Mouse (Mus musculus): Measurements from ENCODE around the gene Gm13287. TPM values are rescaled to one million over a fixed set of nuclear protein-coding genes. Genes with fewer than 3 reads are reported as not detected.
"Not testable (repeated sequence)": the region's sequence is repeated elsewhere in the genome, so short reads cannot be mapped to it uniquely, and the experiment has no call there.

The Gm13287 gene
- polyA plus RNA-seq, 1 experiment from 2014 or later: not detected

DNA sequence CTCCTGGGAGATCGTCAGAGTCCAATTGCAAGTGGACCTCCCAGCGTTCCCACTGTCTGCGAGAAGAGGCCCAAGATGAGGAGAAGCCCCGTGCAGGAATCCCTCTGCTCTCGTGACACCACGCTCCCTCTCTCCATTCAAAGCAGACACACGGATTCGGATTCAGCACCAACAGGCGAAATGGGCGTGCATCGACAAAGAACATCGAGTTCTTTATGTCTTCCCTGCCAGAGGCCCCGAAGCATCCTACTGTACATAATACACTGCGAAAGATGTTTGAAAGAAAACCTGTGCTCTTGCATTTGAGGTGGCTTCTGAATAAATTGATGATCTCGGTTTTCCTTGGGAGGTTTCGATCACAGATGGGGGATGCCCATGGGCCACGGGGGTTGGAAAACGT is 22.7 kb upstream of the Gm13287 start:
- DNase-seq (ENCODE audit: low spot score): not testable (repeated sequence)

DNA sequence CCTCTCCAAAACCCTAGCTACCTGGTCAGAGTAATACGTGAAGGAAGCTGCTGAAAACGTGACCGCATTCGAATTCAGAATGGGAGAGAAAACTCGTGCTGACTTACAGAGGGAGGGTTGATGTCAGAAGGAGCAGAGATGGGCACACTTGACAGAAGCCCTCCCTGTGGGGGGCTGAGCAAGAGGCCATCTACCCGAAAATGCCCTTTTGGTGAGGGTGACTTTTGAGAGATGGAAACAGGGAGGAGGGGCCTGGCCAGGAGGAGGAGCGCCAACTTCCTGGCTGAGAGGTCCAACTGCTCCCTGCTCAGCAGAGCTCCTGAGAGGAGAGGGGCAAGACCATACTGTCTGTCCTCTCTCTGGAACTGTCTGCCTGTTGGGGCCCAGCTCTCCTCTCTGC is 21.2 kb upstream of the Gm13287 start, which contains the start of gene Ifnz:
TSS of gene Ifnz (plus strand) at position 301 of the 400 bp plus-strand sequence.
- H3K27me3 ChIP-seq (ENCODE audit: insufficient read depth, poor library complexity, severe bottlenecking); H3K36me3 ChIP-seq; H3K4me1 ChIP-seq; H3K4me3 ChIP-seq; H3K9me3 ChIP-seq; DNase-seq (ENCODE audit: low spot score); H3K27ac ChIP-seq: not testable (repeated sequence)
- 19% methylated on average over 4 of the region's 7 CpGs for whole genome bisulfite sequencing

More for the DNA sequence above, 22.7 kb upstream of the Gm13287 start:
- not testable (repeated sequence) for H3K27ac ChIP-seq; H3K4me3 ChIP-seq; H3K36me3 ChIP-seq; H3K4me1 ChIP-seq; H3K27me3 ChIP-seq (ENCODE audit: insufficient read depth, poor library complexity, severe bottlenecking); H3K9me3 ChIP-seq
- WGBS: 39% methylated on average over 16 of the region's 18 CpGs

GRCm38 (mm10) chr4:88782335-88782734 is 20.7 kb upstream of the Gm13287 start:
- H3K27ac ChIP-seq; H3K9me3 ChIP-seq; H3K27me3 ChIP-seq (ENCODE audit: insufficient read depth, poor library complexity, severe bottlenecking); H3K36me3 ChIP-seq; DNase-seq (ENCODE audit: low spot score); H3K4me1 ChIP-seq; H3K4me3 ChIP-seq: not testable (repeated sequence)
- WGBS: 2% methylated on average over 17 of the region's 31 CpGs

GRCm38 (mm10) chr4:88785409-88785808 is 17.6 kb upstream of the Gm13287 start, which contains the start of gene Gm13276:
Gene Gm13276, plus strand, starts transcription at chr4:88785709.
- H3K4me3 ChIP-seq; H3K9me3 ChIP-seq; H3K27ac ChIP-seq; H3K4me1 ChIP-seq; DNase-seq (ENCODE audit: low spot score); H3K36me3 ChIP-seq; H3K27me3 ChIP-seq (ENCODE audit: insufficient read depth, poor library complexity, severe bottlenecking): not testable (repeated sequence)
- WGBS: no CpG with 5 or more reads among the region's 27 CpGs

DNA sequence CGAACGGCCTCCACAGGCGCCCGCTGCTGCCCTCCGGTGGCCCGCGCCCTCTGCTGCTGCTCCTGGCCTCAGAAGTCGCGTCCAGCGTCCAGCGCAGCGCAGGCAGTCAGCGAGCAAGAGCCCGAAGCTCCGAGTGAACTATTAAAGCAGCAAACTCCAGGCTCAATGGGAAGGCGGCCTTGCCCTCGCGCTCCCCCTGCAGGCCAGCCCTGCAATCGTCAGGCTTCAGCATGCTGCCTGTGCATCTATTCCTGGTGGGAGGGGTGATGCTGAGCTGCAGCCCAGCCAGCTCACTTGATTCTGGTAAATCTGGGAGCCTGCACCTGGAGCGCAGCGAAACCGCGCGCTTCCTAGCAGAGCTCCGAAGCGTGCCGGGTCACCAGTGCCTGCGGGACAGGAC is 14.7 kb upstream of the Gm13287 start, which contains the start of gene Gm13277:
TSS of gene Gm13277 (plus strand) at position 231 of the 400 bp plus-strand sequence.
- not testable (repeated sequence) for H3K27ac ChIP-seq; H3K36me3 ChIP-seq; H3K4me3 ChIP-seq; H3K27me3 ChIP-seq (ENCODE audit: insufficient read depth, poor library complexity, severe bottlenecking); DNase-seq (ENCODE audit: low spot score); H3K9me3 ChIP-seq; H3K4me1 ChIP-seq
- 0% methylated on average over 3 of the region's 28 CpGs for WGBS

- not testable (repeated sequence) for H3K4me3 ChIP-seq; H3K27me3 ChIP-seq (ENCODE audit: insufficient read depth, poor library complexity, severe bottlenecking); DNase-seq (ENCODE audit: low spot score); H3K27ac ChIP-seq; H3K9me3 ChIP-seq; H3K36me3 ChIP-seq; H3K4me1 ChIP-seq
- no CpG with 5 or more reads among the region's 28 CpGs for WGBS
These were observed 11.8 kb upstream of the Gm13287 start, which contains the start of gene Gm13278 for GRCm38 (mm10) chr4:88791250-88791649. Gene Gm13278, plus strand, starts transcription at chr4:88791550.

DNA sequence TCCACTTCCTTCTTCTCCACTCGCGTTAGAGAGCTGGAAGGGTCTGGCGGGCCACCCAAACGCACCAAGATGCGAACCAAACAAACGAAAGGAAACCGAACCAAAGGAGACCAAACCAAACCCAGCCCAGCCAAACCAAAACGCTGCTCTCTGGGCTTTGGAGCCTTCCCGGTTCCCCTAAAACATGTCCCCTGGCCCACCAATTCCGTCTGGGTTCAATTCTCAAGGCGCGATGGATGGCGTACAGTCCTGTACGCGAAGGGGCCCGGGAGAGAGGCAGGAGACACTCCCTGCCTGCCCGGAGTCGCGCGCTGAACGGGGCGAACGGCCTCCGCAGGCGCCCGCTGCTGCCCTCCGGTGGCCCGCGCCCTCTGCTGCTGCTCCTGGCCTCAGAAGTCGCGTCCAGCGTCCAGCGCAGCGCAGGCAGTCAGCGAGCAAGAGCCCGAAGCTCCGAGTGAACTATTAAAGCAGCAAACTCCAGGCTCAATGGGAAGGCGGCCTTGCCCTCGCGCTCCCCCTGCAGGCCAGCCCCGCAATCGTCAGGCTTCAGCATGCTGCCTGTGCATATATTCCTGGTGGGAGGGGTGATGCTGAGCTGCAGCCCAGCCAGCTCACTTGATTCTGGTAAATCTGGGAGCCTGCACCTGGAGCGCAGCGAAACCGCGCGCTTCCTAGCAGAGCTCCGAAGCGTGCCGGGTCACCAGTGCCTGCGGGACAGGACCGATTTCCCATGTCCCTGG is 8.9 kb upstream of the Gm13287 start, which contains the start of gene Gm13275:
TSS of gene Gm13275 (plus strand) at position 552 of the 740 bp plus-strand sequence.
- not testable (repeated sequence) for H3K4me3 ChIP-seq; H3K9me3 ChIP-seq; H3K4me1 ChIP-seq; H3K36me3 ChIP-seq; DNase-seq (ENCODE audit: low spot score); H3K27ac ChIP-seq; H3K27me3 ChIP-seq (ENCODE audit: insufficient read depth, poor library complexity, severe bottlenecking)
- under 1% methylated on average over 19 of the region's 52 CpGs for WGBS

GRCm38 (mm10) chr4:88797097-88797496 is 6.0 kb upstream of the Gm13287 start, which contains the start of gene Gm13279:
Gene Gm13279, plus strand, starts transcription at chr4:88797397.
- H3K4me3 ChIP-seq; DNase-seq (ENCODE audit: low spot score); H3K27ac ChIP-seq; H3K36me3 ChIP-seq; H3K9me3 ChIP-seq; H3K4me1 ChIP-seq; H3K27me3 ChIP-seq (ENCODE audit: insufficient read depth, poor library complexity, severe bottlenecking): not testable (repeated sequence)
- WGBS: no CpG with 5 or more reads among the region's 28 CpGs

GRCm38 (mm10) chr4:88799365-88799764 is 3.7 kb upstream of the Gm13287 start, which contains the start of gene Gm13285:
Gene Gm13285, plus strand, starts transcription at chr4:88799665.
- not testable (repeated sequence) for H3K4me3 ChIP-seq; H3K36me3 ChIP-seq; H3K27ac ChIP-seq; H3K9me3 ChIP-seq; H3K4me1 ChIP-seq; DNase-seq (ENCODE audit: low spot score); H3K27me3 ChIP-seq (ENCODE audit: insufficient read depth, poor library complexity, severe bottlenecking)
- 16% methylated on average over 6 of the region's 7 CpGs for WGBS

DNA sequence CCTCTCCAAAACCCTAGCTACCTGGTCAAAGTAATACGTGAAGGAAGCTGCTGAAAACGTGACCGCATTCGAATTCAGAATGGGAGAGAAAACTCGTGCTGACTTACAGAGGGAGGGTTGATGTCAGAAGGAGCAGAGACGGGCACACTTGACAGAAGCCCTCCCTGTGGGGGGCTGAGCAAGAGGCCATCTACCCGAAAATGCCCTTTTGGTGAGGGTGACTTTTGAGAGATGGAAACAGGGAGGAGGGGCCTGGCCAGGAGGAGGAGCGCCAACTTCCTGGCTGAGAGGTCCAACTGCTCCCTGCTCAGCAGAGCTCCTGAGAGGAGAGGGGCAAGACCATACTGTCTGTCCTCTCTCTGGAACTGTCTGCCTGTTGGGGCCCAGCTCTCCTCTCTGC is 2.2 kb downstream of the Gm13287 start, which contains the start of gene Gm13288:
TSS of gene Gm13288 (plus strand) at position 301 of the 400 bp plus-strand sequence.
- no CpG with 5 or more reads among the region's 8 CpGs for WGBS
- H3K4me1 ChIP-seq; H3K36me3 ChIP-seq; H3K27me3 ChIP-seq (ENCODE audit: insufficient read depth, poor library complexity, severe bottlenecking); DNase-seq (ENCODE audit: low spot score); H3K27ac ChIP-seq; H3K9me3 ChIP-seq: not testable (repeated sequence)
- peak within 1 kb of the TSS; percentile 33; the same call in 1 of the 2 replicates for H3K4me3 ChIP-seq

- H3K4me3 ChIP-seq: peak overlapping the region; percentile 33; the same call in 1 of the 2 replicates
- WGBS: 0% methylated on average over 17 of the region's 34 CpGs
- H3K4me1 ChIP-seq: not testable (repeated sequence)
These were observed 2.7 kb downstream of the Gm13287 start for GRCm38 (mm10) chr4:88805761-88806160.

GRCm38 (mm10) chr4:88815928-88816327 is 12.9 kb downstream of the Gm13287 start, which contains the start of gene Ifna7:
Gene Ifna7, plus strand, starts transcription at chr4:88816228.
- Histone ChIP-seq H3K36me3 (no peaks in the 10 kb centered on the region), H3K4me3 (no peak within 1 kb of the TSS), H3K27me3 (ENCODE audit: insufficient read depth, poor library complexity, severe bottlenecking) (no peaks in the 10 kb centered on the region), H3K9me3 (no peaks in the 10 kb centered on the region), H3K27ac (no peak within 1 kb of the TSS), H3K4me1 (no peaks in the 10 kb centered on the region)
- no peak for DNase-seq (ENCODE audit: low spot score)
- 58% methylated on average over 3 of the region's 3 CpGs for WGBS

More at GRCm38 (mm10) chr4:88805761-88806160, 2.7 kb downstream of the Gm13287 start:
- H3K27me3 ChIP-seq (ENCODE audit: insufficient read depth, poor library complexity, severe bottlenecking); H3K9me3 ChIP-seq; DNase-seq (ENCODE audit: low spot score); H3K36me3 ChIP-seq; H3K27ac ChIP-seq: not testable (repeated sequence)

DNA sequence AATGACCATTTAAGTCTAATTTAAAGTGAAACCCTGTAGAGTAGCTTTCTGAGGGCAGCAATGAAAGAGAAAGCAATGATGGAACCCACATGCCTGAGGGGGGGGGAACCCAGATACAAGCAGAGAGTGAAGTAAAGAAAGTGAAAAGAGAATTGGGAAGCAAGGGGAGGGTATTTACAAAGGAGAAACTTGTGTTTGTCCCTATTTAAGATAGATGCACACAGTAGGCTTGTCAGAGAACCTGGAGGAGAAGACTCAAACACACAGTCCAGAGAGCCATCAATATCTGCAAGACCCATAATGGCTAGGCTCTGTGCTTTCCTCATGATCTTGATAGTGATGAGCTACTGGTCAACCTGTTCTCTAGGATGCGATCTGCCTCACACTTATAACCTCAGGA is 16.6 kb downstream of the Gm13287 start, which contains the start of gene Ifna11:
TSS of gene Ifna11 (plus strand) at position 301 of the 400 bp plus-strand sequence.
- 64% methylated on average over 1 of the region's 1 CpGs for WGBS
- Histone ChIP-seq H3K27ac (no peak within 1 kb of the TSS), H3K27me3 (ENCODE audit: insufficient read depth, poor library complexity, severe bottlenecking) (no peaks in the 10 kb centered on the region), H3K36me3 (no peaks in the 10 kb centered on the region), H3K9me3 (no peaks in the 10 kb centered on the region), H3K4me1 (no peaks in the 10 kb centered on the region), H3K4me3 (no peak within 1 kb of the TSS)
- DNase-seq (ENCODE audit: low spot score): no peak
